Mouse (Mus musculus) heart, embryonic 13.5 days (tissue): Measurements from ENCODE around the gene Elmsan1. TPM values are rescaled to one million over a fixed set of nuclear protein-coding genes. Genes with fewer than 3 reads are reported as not detected.

Experiments
- ATAC-seq: fragments of 200-750 bp; cut with Nextera tagmentation; 2 replicates; pipeline ENCODE4 v1.8.0; 2017; ENCODE audit warnings: moderate TSS enrichment; ENCODE audit not compliant: insufficient number of reproducible peaks, low FRiP score, low TSS enrichment; ENCODE audit errors: extremely low read depth
- H3K27ac ChIP-seq: fragments of 300-500 bp; sonication (generic); replicated peaks from 2 replicates; pipeline ENCODE4 v1.5.1; 2015; ENCODE audit warnings: moderate library complexity, mild to moderate bottlenecking, inconsistent platforms
- H3K27me3 ChIP-seq: fragments of 300-500 bp; sonication (generic); replicated peaks from 2 replicates; pipeline ENCODE4 v1.6.1; 2015; ENCODE audit warnings: mild to moderate bottlenecking, inconsistent platforms
- H3K36me3 ChIP-seq: fragments of 300-500 bp; sonication (generic); 2 replicates; pipeline ENCODE4 v1.6.1; 2015; ENCODE audit warnings: mild to moderate bottlenecking, inconsistent platforms
- H3K4me1 ChIP-seq: fragments of 300-500 bp; sonication (generic); 2 replicates; pipeline ENCODE4 v1.6.1; 2015; ENCODE audit warnings: inconsistent platforms
- H3K4me2 ChIP-seq: fragments of 300-500 bp; sonication (generic); 2 replicates; pipeline ENCODE4 v1.6.1; 2015; ENCODE audit warnings: inconsistent platforms, mild to moderate bottlenecking, moderate library complexity
- H3K4me3 ChIP-seq: fragments of 300-500 bp; sonication (generic); 2 replicates; pipeline ENCODE4 v1.5.1; 2015; ENCODE audit warnings: moderate library complexity, mild to moderate bottlenecking, inconsistent platforms
- H3K9ac ChIP-seq: fragments of 300-500 bp; sonication (generic); 2 replicates; pipeline ENCODE4 v1.6.1; 2015; ENCODE audit warnings: inconsistent platforms, mild to moderate bottlenecking, moderate library complexity
- H3K9me3 ChIP-seq: fragments of 300-500 bp; sonication (generic); 2 replicates; pipeline ENCODE4 v1.6.1; 2016; ENCODE audit warnings: inconsistent platforms
- WGBS: fragments of 180-500 bp; shearing (Covaris S2); methylation state at CpG from one replicate; pipeline ENCODE4 v1.1.7; 2015; ENCODE audit warnings: mixed read lengths; 5-methylcytosine and 5-hydroxymethylcytosine counted together
- polyA plus RNA-seq: library from polyadenylated mRNA; unstranded; fragments of >200 nt; fragmentation: Nextera tagmentation; extraction: Ambion mirVana; gene quantifications from 2 replicates; pipeline ENCODE4 v1.2.1, GENCODE M21; 2015

The Elmsan1 gene
- polyA plus RNA-seq, 1 experiment from 2014 or later = 6.8 TPM

DNA sequence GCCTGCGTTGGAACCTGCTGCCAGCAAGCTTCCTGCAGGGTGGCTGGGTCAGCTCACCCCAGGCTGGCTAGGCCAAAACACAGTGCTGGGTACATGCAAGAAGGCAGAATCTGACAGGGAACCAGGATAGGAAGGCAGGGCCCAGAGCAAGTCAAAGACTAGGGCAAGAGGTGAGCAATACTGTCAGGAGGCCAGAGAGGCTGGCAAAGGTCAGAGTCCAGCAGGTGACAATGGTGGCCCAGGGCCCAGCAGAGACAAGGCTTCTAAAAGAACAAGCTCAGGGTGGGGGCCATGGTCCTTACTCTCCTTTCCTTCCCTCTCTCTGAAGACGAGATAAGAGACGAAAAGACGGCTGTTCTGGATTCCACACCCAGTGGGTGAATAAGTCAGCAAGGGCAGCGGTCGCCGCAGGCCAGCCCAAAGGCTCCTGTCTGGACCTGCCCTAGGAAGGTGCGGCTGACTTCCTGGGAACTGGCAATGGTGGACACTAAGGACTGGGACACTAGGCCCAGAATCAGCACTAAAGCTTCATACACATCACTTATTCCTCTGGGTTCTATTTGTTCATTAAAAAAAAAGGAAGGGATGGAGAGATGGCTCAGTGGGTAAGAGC lies 14.9 kb upstream of the Elmsan1 start:
- Histone ChIP-seq H3K36me3 (no peaks in the 10 kb centered on the region), H3K27ac (no peak overlapping the region), H3K9me3 (no peaks in the 10 kb centered on the region), H3K4me3 (no peak overlapping the region), H3K4me1 (no peaks in the 10 kb centered on the region), H3K4me2 (no peak overlapping the region), H3K9ac (no peak overlapping the region), H3K27me3 (no peaks in the 10 kb centered on the region; the same call in 1 of the 2 replicates)
- no peak for ATAC-seq
- 58% methylated on average over 8 of the region's 8 CpGs for WGBS

DNA sequence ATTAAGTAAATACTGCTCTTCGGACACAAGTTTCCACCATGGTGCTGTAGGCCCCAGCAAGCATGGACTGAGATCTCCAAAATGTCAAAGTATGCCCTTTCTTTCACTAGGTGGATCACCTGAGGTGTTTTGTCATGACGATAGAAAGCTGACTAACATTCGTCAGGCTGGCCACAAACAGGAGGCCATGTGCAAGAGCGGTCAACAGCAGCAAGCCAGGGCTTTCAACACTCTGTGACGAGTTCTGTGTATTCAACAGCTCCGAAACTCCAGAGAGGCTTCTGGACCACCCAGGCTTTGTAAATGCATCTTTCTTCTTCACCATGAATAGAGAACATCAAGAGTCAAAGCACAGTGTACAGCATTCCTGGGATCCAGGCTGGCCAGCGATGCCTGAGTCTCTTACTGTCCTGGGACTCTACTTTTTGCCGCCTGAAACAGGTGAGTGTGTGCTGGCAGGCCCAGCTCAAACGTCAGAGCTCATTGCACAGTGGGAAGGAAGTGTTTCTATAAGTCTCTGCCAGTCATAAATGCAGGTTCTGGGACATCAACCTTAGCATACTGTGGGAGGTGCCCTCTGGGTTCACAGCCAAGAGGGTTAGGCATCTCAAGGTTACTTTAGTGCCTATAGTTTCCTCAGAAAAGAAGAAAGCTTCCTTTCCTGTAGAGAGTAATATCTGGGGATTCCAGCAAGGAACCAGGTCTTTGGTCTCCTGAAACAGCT lies 7.6 kb upstream of the Elmsan1 start:
- 76% methylated on average over 9 of the region's 9 CpGs for WGBS

GRCm38 (mm10) chr12:84222405-84222961 lies 3.8 kb upstream of the Elmsan1 start:
- WGBS = 2% methylated on average over 17 of the region's 17 CpGs
- no peak overlapping the region for H3K27ac ChIP-seq
- H3K27me3 ChIP-seq = no peaks in the 10 kb centered on the region; the same call in 1 of the 2 replicates
- peak overlapping the region; percentile 72 for H3K4me2 ChIP-seq
- peaks cover 3% of the 10 kb centered on the region; the same call in 1 of the 2 replicates for H3K9me3 ChIP-seq
- H3K36me3 ChIP-seq = no peaks in the 10 kb centered on the region
- peak overlapping the region; percentile 79 for H3K9ac ChIP-seq
- H3K4me1 ChIP-seq = peaks cover 24% of the 10 kb centered on the region
- H3K4me3 ChIP-seq = peak overlapping the region; percentile 53
- ATAC-seq = no peak

More for the DNA sequence above, 7.6 kb upstream of the Elmsan1 start:
- ATAC-seq = no peak
- H3K9me3 ChIP-seq = peaks cover 3% of the 10 kb centered on the region; the same call in 1 of the 2 replicates
- H3K4me2 ChIP-seq = no peak overlapping the region
- peaks cover 7% of the 10 kb centered on the region; the same call in 1 of the 2 replicates for H3K4me1 ChIP-seq
- H3K27me3 ChIP-seq = no peaks in the 10 kb centered on the region; the same call in 1 of the 2 replicates
- no peak overlapping the region for H3K27ac ChIP-seq
- no peak overlapping the region for H3K9ac ChIP-seq
- no peak overlapping the region for H3K4me3 ChIP-seq
- H3K36me3 ChIP-seq = no peaks in the 10 kb centered on the region

GRCm38 (mm10) chr12:84220951-84221891 lies 2.5 kb upstream of the Elmsan1 start:
- no peak overlapping the region for H3K27ac ChIP-seq
- H3K4me3 ChIP-seq = no peak overlapping the region
- H3K9ac ChIP-seq = no peak overlapping the region
- H3K4me1 ChIP-seq = peaks cover 37% of the 10 kb centered on the region
- H3K4me2 ChIP-seq = no peak overlapping the region
- no peaks in the 10 kb centered on the region for H3K9me3 ChIP-seq
- no peaks in the 10 kb centered on the region; the same call in 1 of the 2 replicates for H3K27me3 ChIP-seq
- WGBS = 80% methylated on average over 14 of the region's 14 CpGs
- peaks cover 2% of the 10 kb centered on the region; the same call in 1 of the 2 replicates for H3K36me3 ChIP-seq
- no peak for ATAC-seq

DNA sequence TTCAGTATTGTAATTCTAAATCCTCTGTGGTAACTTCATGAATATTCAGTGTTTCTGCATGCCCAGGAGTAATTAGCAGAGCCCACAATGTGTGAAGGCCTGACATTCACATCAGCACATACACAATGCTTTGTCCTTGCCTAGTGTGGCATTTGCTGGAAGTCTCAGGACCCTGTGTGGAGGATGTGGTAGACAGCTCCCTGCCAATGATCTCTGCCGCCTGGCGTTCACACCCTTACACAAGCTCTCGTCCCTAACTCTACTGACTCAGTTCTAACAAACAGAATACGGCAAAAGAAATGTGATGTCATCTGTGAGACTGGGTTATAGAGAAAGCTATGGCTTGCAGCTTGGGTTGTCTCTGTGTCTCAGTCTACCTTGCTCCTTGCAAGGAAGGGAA lies 1.8 kb upstream of the Elmsan1 start:
- no peak overlapping the region for H3K27ac ChIP-seq
- no peak overlapping the region for H3K4me2 ChIP-seq
- peaks cover 44% of the 10 kb centered on the region for H3K4me1 ChIP-seq
- H3K9me3 ChIP-seq = no peaks in the 10 kb centered on the region
- H3K27me3 ChIP-seq = no peaks in the 10 kb centered on the region; the same call in 1 of the 2 replicates
- no peak overlapping the region for H3K9ac ChIP-seq
- no peak for ATAC-seq
- 65% methylated on average over 4 of the region's 4 CpGs for WGBS
- H3K36me3 ChIP-seq = peaks cover 5% of the 10 kb centered on the region; the same call in 1 of the 2 replicates
- H3K4me3 ChIP-seq = no peak overlapping the region

- H3K27me3 ChIP-seq = no peaks in the 10 kb centered on the region; the same call in 1 of the 2 replicates
- H3K4me1 ChIP-seq = peaks cover 58% of the 10 kb centered on the region
- ATAC-seq = no peak
- 6% methylated on average over 14 of the region's 14 CpGs for WGBS
- H3K4me3 ChIP-seq = peak overlapping the region; percentile 95
- H3K9ac ChIP-seq = peak overlapping the region; percentile 96
- peak overlapping the region; percentile 94 for H3K27ac ChIP-seq
- H3K9me3 ChIP-seq = no peaks in the 10 kb centered on the region
- H3K4me2 ChIP-seq = peak overlapping the region; percentile 85
- peaks cover 5% of the 10 kb centered on the region; the same call in 1 of the 2 replicates for H3K36me3 ChIP-seq
These were observed 460 bp upstream of the Elmsan1 start for GRCm38 (mm10) chr12:84219121-84219561.

DNA sequence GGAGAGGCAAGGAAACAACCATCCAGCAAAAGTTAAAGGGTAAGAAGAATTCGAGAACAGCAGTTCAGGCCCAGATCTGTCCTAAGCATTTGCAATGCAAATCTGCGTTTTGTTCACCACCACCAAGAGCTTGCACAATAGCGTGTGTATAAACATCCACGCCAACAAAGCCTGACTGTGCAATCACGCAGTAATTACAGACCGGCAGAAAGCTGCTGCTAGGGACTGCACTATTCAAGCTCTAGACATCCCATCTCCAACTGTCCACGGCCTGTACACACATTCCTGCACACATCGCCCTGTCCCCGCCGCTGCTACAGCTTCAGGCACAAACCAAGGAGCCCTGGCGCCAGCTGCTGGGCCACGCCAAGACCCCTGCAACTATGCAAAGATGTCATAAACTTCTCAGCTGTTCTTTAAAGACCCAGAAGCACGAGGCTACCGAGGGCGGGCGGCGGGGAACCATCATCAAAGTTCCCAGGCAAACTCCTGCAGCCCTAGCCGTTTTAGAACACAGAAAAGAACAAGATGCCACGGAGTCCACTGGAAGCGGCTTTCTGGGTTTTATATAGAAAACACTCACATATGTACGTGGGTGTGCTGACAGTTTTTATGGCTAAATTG lies 1.1 kb downstream of the Elmsan1 start:
- peaks cover 70% of the 10 kb centered on the region for H3K4me1 ChIP-seq

DNA sequence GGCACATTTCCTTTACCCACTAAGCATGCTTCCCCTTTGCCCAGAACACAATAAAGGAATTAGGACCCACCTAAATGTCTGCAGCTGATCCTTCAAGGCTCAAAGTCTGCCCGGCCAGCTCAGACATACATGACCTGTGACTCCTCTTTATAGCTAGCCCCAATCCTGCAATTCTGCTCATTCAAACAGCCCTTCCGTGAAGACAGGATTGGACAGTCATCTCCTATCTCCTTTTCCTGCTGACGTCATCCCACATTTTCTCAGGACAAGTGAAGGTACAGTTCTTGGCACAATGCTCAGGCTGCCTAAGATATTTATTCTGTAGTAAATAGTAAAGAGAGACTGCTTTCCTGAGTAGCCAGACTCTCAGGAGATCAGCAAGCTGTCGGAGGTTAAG lies 1.6 kb downstream of the Elmsan1 start:
- WGBS = 40% methylated on average over 4 of the region's 4 CpGs
- H3K4me1 ChIP-seq = peaks cover 69% of the 10 kb centered on the region

More for the DNA sequence above, 1.1 kb downstream of the Elmsan1 start:
- no peak for ATAC-seq
- no peaks in the 10 kb centered on the region for H3K9me3 ChIP-seq
- peak overlapping the region; percentile 94 for H3K27ac ChIP-seq
- H3K27me3 ChIP-seq = no peaks in the 10 kb centered on the region; the same call in 1 of the 2 replicates
- WGBS = 8% methylated on average over 21 of the region's 21 CpGs
- peaks cover 5% of the 10 kb centered on the region; the same call in 1 of the 2 replicates for H3K36me3 ChIP-seq
- H3K4me3 ChIP-seq = peak overlapping the region; percentile 95
- peak overlapping the region; percentile 96 for H3K9ac ChIP-seq
- peak overlapping the region; percentile 85 for H3K4me2 ChIP-seq

DNA sequence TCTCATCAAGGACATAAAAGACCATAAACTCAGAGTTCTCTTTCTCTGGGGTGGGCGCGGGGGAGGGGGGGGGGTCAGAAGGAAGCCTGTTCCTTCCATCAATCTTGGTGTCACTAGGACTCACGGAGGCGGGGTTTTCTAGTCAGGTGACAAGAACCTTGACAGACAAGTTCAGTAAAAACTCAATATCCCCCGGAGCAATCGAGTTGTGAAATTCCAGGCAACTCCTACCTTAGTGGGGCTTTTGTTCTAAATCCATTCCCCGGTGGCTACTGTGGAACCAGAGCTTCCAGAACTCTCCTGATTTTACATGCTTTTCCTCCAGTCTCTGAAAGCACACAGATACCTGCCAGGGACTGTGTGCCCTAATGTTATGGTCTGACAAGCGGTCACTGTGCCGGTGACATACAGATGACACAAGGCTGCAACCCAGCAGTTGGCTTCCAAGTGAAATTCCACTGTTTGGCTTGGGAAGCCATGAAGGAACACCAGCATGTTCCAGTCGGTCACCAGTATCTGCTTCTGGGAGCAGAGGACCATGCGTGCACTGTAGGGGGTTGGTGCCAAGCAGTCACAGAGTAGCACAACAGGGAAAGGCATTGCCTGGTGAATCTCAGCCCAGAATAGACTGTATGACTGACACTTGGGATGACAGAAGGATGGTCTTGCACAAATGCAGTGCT lies 2.8 kb downstream of the Elmsan1 start:
- H3K4me1 ChIP-seq = peaks cover 79% of the 10 kb centered on the region
- H3K36me3 ChIP-seq = peaks cover 8% of the 10 kb centered on the region; the same call in 1 of the 2 replicates
- H3K4me3 ChIP-seq = no peak overlapping the region
- no peak overlapping the region for H3K9ac ChIP-seq
- H3K9me3 ChIP-seq = no peaks in the 10 kb centered on the region
- ATAC-seq = no peak
- WGBS = 62% methylated on average over 11 of the region's 11 CpGs
- H3K27me3 ChIP-seq = no peaks in the 10 kb centered on the region
- H3K27ac ChIP-seq = no peak overlapping the region
- no peak overlapping the region for H3K4me2 ChIP-seq

More for the DNA sequence above, 1.6 kb downstream of the Elmsan1 start:
- ATAC-seq = no peak
- Histone ChIP-seq H3K9ac (peak overlapping the region; percentile 96), H3K27ac (peak overlapping the region; percentile 94), H3K9me3 (no peaks in the 10 kb centered on the region), H3K4me3 (peak overlapping the region; percentile 95), H3K4me2 (peak overlapping the region; percentile 85), H3K36me3 (peaks cover 5% of the 10 kb centered on the region; the same call in 1 of the 2 replicates), H3K27me3 (no peaks in the 10 kb centered on the region; the same call in 1 of the 2 replicates)
